Mouse (Mus musculus): ENCODE data around the gene Dhrs7c.
A peak's percentile ranks its signal among the peaks of the same experiment; 100 is the strongest.

Dhrs7c gene

GRCm38 (mm10) chr11:67839810-67840209 lies 41.8 kb downstream of the Dhrs7c start:
- DNase-seq (ENCODE audit: extremely low spot score) = no peak

- DNase-seq (ENCODE audit: extremely low spot score) = no peak
These were observed 47.2 kb downstream of the Dhrs7c start for GRCm38 (mm10) chr11:67845193-67845592.

- DNase-seq (ENCODE audit: extremely low spot score) = no peak
These were observed 53.8 kb downstream of the Dhrs7c start for GRCm38 (mm10) chr11:67851770-67852169.

GRCm38 (mm10) chr11:67853996-67854395 lies 56.0 kb downstream of the Dhrs7c start:
- no peak for DNase-seq (ENCODE audit: extremely low spot score)

GRCm38 (mm10) chr11:67855035-67855434 lies 57.0 kb downstream of the Dhrs7c start:
- DNase-seq (ENCODE audit: extremely low spot score) = no peak

- DNase-seq (ENCODE audit: extremely low spot score) = no peak
These were observed 60.5 kb downstream of the Dhrs7c start for GRCm38 (mm10) chr11:67858518-67858917.

- no peak for DNase-seq (ENCODE audit: extremely low spot score)
These were observed 62.9 kb downstream of the Dhrs7c start for GRCm38 (mm10) chr11:67860743-67861398.

GRCm38 (mm10) chr11:67861399-67861838 lies 63.4 kb downstream of the Dhrs7c start:
- DNase-seq (ENCODE audit: extremely low spot score) = peak; percentile 38

- no peak for DNase-seq (ENCODE audit: extremely low spot score)
These were observed 67.1 kb downstream of the Dhrs7c start for GRCm38 (mm10) chr11:67865100-67865499.

Data from embryo, embryonic 9.5 days (tissue).